Mouse (Mus musculus): ENCODE results near the gene Enc1. TPM values are rescaled to one million over a fixed set of nuclear protein-coding genes. Genes with fewer than 3 reads are reported as not detected.

Gene Enc1
- polyA plus RNA-seq, 1 experiment from 2014 or later: 8.5 TPM

GRCm38 (mm10) chr13:97253418-97253981, 12.6 kb downstream of the Enc1 start:
- WGBS: 75% methylated on average over 6 of the region's 6 CpGs
- Histone ChIP-seq H3K4me1 (ENCODE audit: control insufficient read depth, insufficient read depth, low read length) (peaks cover 35% of the 10 kb centered on the region), H3K4me2 (ENCODE audit: low read depth, low read length) (no peak overlapping the region), H3K4me3 (replicated peaks; ENCODE audit: low read length) (no peak overlapping the region), H3K9ac (ENCODE audit: low read length) (no peak overlapping the region), H3K27me3 (ENCODE audit: control insufficient read depth, insufficient read depth, low read length) (no peaks in the 10 kb centered on the region), H3K27ac (ENCODE audit: low read length) (no peak overlapping the region), H3K36me3 (ENCODE audit: control insufficient read depth, insufficient read depth, low read length) (peaks cover 8% of the 10 kb centered on the region; the same call in 1 of the 2 replicates), H3K9me3 (replicated peaks; ENCODE audit: control insufficient read depth, low read length) (no peaks in the 10 kb centered on the region)
- ATAC-seq (ENCODE audit: insufficient read depth, low FRiP score): peak; percentile 48; the same call in 1 of the 2 replicates

GRCm38 (mm10) chr13:97253994-97254393, 13.1 kb downstream of the Enc1 start:
- 86% methylated on average over 5 of the region's 5 CpGs for WGBS
- H3K4me1 ChIP-seq (ENCODE audit: control insufficient read depth, insufficient read depth, low read length): peaks cover 30% of the 10 kb centered on the region
- ATAC-seq (ENCODE audit: insufficient read depth, low FRiP score): no peak
- no peak overlapping the region for H3K27ac ChIP-seq (ENCODE audit: low read length)
- no peaks in the 10 kb centered on the region for H3K27me3 ChIP-seq (ENCODE audit: control insufficient read depth, insufficient read depth, low read length)
- no peak overlapping the region for H3K9ac ChIP-seq (ENCODE audit: low read length)
- no peak overlapping the region for H3K4me3 ChIP-seq (replicated peaks; ENCODE audit: low read length)
- peaks cover 8% of the 10 kb centered on the region; the same call in 1 of the 2 replicates for H3K36me3 ChIP-seq (ENCODE audit: control insufficient read depth, insufficient read depth, low read length)
- no peaks in the 10 kb centered on the region for H3K9me3 ChIP-seq (replicated peaks; ENCODE audit: control insufficient read depth, low read length)
- no peak overlapping the region for H3K4me2 ChIP-seq (ENCODE audit: low read depth, low read length)

- Histone ChIP-seq H3K4me1 (ENCODE audit: control insufficient read depth, insufficient read depth, low read length) (peaks cover 23% of the 10 kb centered on the region), H3K4me2 (ENCODE audit: low read depth, low read length) (no peak overlapping the region), H3K27ac (ENCODE audit: low read length) (no peak overlapping the region), H3K36me3 (ENCODE audit: control insufficient read depth, insufficient read depth, low read length) (peaks cover 8% of the 10 kb centered on the region; the same call in 1 of the 2 replicates), H3K9me3 (replicated peaks; ENCODE audit: control insufficient read depth, low read length) (no peaks in the 10 kb centered on the region), H3K27me3 (ENCODE audit: control insufficient read depth, insufficient read depth, low read length) (no peaks in the 10 kb centered on the region), H3K4me3 (replicated peaks; ENCODE audit: low read length) (no peak overlapping the region), H3K9ac (ENCODE audit: low read length) (no peak overlapping the region)
- WGBS: 77% methylated on average over 10 of the region's 10 CpGs
- no peak for ATAC-seq (ENCODE audit: insufficient read depth, low FRiP score)
Measured at GRCm38 (mm10) chr13:97254564-97255164, 13.8 kb downstream of the Enc1 start.

- H3K27me3 ChIP-seq (ENCODE audit: control insufficient read depth, insufficient read depth, low read length): no peaks in the 10 kb centered on the region
- ATAC-seq (ENCODE audit: insufficient read depth, low FRiP score): no peak
- H3K4me3 ChIP-seq (replicated peaks; ENCODE audit: low read length): no peak overlapping the region
- H3K9ac ChIP-seq (ENCODE audit: low read length): no peak overlapping the region
- 44% methylated on average over 6 of the region's 6 CpGs for WGBS
- no peak overlapping the region for H3K27ac ChIP-seq (ENCODE audit: low read length)
- 0 out of 2 replicates have a peak, but pooled peaks cover 2% of the 10 kb centered on the region for H3K36me3 ChIP-seq (ENCODE audit: control insufficient read depth, insufficient read depth, low read length)
- peaks cover 17% of the 10 kb centered on the region for H3K4me1 ChIP-seq (ENCODE audit: control insufficient read depth, insufficient read depth, low read length)
- H3K9me3 ChIP-seq (replicated peaks; ENCODE audit: control insufficient read depth, low read length): no peaks in the 10 kb centered on the region
- no peak overlapping the region for H3K4me2 ChIP-seq (ENCODE audit: low read depth, low read length)
Measured at GRCm38 (mm10) chr13:97255976-97256848, 15.3 kb downstream of the Enc1 start.

- WGBS: 38% methylated on average over 12 of the region's 12 CpGs
- Histone ChIP-seq H3K36me3 (ENCODE audit: control insufficient read depth, insufficient read depth, low read length) (0 out of 2 replicates have a peak, but pooled peaks cover 2% of the 10 kb centered on the region), H3K9ac (ENCODE audit: low read length) (no peak overlapping the region), H3K27ac (ENCODE audit: low read length) (no peak overlapping the region), H3K9me3 (replicated peaks; ENCODE audit: control insufficient read depth, low read length) (no peaks in the 10 kb centered on the region), H3K4me1 (ENCODE audit: control insufficient read depth, insufficient read depth, low read length) (peaks cover 12% of the 10 kb centered on the region; the same call in 1 of the 2 replicates), H3K27me3 (ENCODE audit: control insufficient read depth, insufficient read depth, low read length) (no peaks in the 10 kb centered on the region), H3K4me2 (ENCODE audit: low read depth, low read length) (no peak overlapping the region), H3K4me3 (replicated peaks; ENCODE audit: low read length) (no peak overlapping the region)
- ATAC-seq (ENCODE audit: insufficient read depth, low FRiP score): no peak
Measured at GRCm38 (mm10) chr13:97256849-97257379, 16.0 kb downstream of the Enc1 start.

- no peaks in the 10 kb centered on the region for H3K27me3 ChIP-seq (ENCODE audit: control insufficient read depth, insufficient read depth, low read length)
- no peak overlapping the region for H3K4me3 ChIP-seq (replicated peaks; ENCODE audit: low read length)
- H3K36me3 ChIP-seq (ENCODE audit: control insufficient read depth, insufficient read depth, low read length): no peaks in the 10 kb centered on the region
- no peak overlapping the region for H3K27ac ChIP-seq (ENCODE audit: low read length)
- no peaks in the 10 kb centered on the region for H3K9me3 ChIP-seq (replicated peaks; ENCODE audit: control insufficient read depth, low read length)
- no peak overlapping the region for H3K9ac ChIP-seq (ENCODE audit: low read length)
- no peak overlapping the region for H3K4me2 ChIP-seq (ENCODE audit: low read depth, low read length)
- H3K4me1 ChIP-seq (ENCODE audit: control insufficient read depth, insufficient read depth, low read length): peaks cover 12% of the 10 kb centered on the region; the same call in 1 of the 2 replicates
- no peak for ATAC-seq (ENCODE audit: insufficient read depth, low FRiP score)
- 73% methylated on average over 16 of the region's 16 CpGs for WGBS
Measured at GRCm38 (mm10) chr13:97259271-97259670, 18.4 kb downstream of the Enc1 start.

- H3K9ac ChIP-seq (ENCODE audit: low read length): no peak overlapping the region
- no peaks in the 10 kb centered on the region for H3K36me3 ChIP-seq (ENCODE audit: control insufficient read depth, insufficient read depth, low read length)
- 54% methylated on average over 8 of the region's 8 CpGs for WGBS
- H3K27me3 ChIP-seq (ENCODE audit: control insufficient read depth, insufficient read depth, low read length): no peaks in the 10 kb centered on the region
- H3K4me1 ChIP-seq (ENCODE audit: control insufficient read depth, insufficient read depth, low read length): peaks cover 12% of the 10 kb centered on the region; the same call in 1 of the 2 replicates
- H3K4me2 ChIP-seq (ENCODE audit: low read depth, low read length): no peak overlapping the region
- no peak overlapping the region for H3K27ac ChIP-seq (ENCODE audit: low read length)
- no peak for ATAC-seq (ENCODE audit: insufficient read depth, low FRiP score)
- H3K9me3 ChIP-seq (replicated peaks; ENCODE audit: control insufficient read depth, low read length): no peaks in the 10 kb centered on the region
- no peak overlapping the region for H3K4me3 ChIP-seq (replicated peaks; ENCODE audit: low read length)
Measured at GRCm38 (mm10) chr13:97260456-97261180, 19.7 kb downstream of the Enc1 start.

- no peak overlapping the region for H3K4me3 ChIP-seq (replicated peaks; ENCODE audit: low read length)
- no peak for ATAC-seq (ENCODE audit: insufficient read depth, low FRiP score)
- H3K9ac ChIP-seq (ENCODE audit: low read length): no peak overlapping the region
- H3K9me3 ChIP-seq (replicated peaks; ENCODE audit: control insufficient read depth, low read length): no peaks in the 10 kb centered on the region
- H3K4me1 ChIP-seq (ENCODE audit: control insufficient read depth, insufficient read depth, low read length): peaks cover 8% of the 10 kb centered on the region; the same call in 1 of the 2 replicates
- H3K4me2 ChIP-seq (ENCODE audit: low read depth, low read length): no peak overlapping the region
- H3K27ac ChIP-seq (ENCODE audit: low read length): no peak overlapping the region
- H3K27me3 ChIP-seq (ENCODE audit: control insufficient read depth, insufficient read depth, low read length): no peaks in the 10 kb centered on the region
- 61% methylated on average over 6 of the region's 8 CpGs for WGBS
- no peaks in the 10 kb centered on the region for H3K36me3 ChIP-seq (ENCODE audit: control insufficient read depth, insufficient read depth, low read length)
Measured at GRCm38 (mm10) chr13:97261549-97261948, 20.6 kb downstream of the Enc1 start.
